Mouse (Mus musculus) megakaryocyte, embryonic 14.5 days (primary cell): ENCODE results near the gene Psmd8. TPM values are rescaled to one million over a fixed set of nuclear protein-coding genes. Genes with fewer than 3 reads are reported as not detected.
A peak's percentile ranks its signal among the peaks of the same experiment; 100 is the strongest.
"Not testable (repeated sequence)": the region's sequence is repeated elsewhere in the genome, so short reads cannot be mapped to it uniquely, and the experiment has no call there.

Experiments used
- H3K27me3 ChIP-seq: replicated peaks from 2 replicates; pipeline ENCODE3; 2012; ENCODE audit warnings: inconsistent platforms
- H3K36me3 ChIP-seq: replicated peaks from 2 replicates; pipeline ENCODE3; 2012; ENCODE audit warnings: low read length, inconsistent platforms, mixed read lengths
- H3K4me1 ChIP-seq: 2 replicates; pipeline ENCODE4 v1.6.1; 2012; ENCODE audit warnings: inconsistent platforms
- H3K4me3 ChIP-seq: replicated peaks from 2 replicates; pipeline ENCODE3; 2012; ENCODE audit warnings: moderate library complexity, mild to moderate bottlenecking, inconsistent platforms
- H3K9me3 ChIP-seq: 2 replicates; pipeline ENCODE4 v1.6.1; 2012; ENCODE audit warnings: inconsistent platforms
- FLI1 ChIP-seq: IDR thresholded peaks from 2 replicates; pipeline ENCODE4 v1.6.1; 2012; ENCODE audit warnings: low read length, inconsistent platforms, mixed read lengths
- GATA1 ChIP-seq: IDR thresholded peaks from 3 replicates; pipeline ENCODE4 v1.6.1; 2012; ENCODE audit warnings: mixed read lengths, low read length, inconsistent platforms, borderline replicate concordance
- polyA plus RNA-seq: library from polyadenylated mRNA; stranded (reverse); fragments of >175 nt; gene quantifications from 2 replicates; pipeline ENCODE4 v1.2.3, GENCODE M21; 2012; ENCODE audit warnings: low replicate concordance; ENCODE audit not compliant: insufficient read depth

Psmd8 gene
- polyA plus RNA-seq, 1 experiment: 177 TPM

DNA sequence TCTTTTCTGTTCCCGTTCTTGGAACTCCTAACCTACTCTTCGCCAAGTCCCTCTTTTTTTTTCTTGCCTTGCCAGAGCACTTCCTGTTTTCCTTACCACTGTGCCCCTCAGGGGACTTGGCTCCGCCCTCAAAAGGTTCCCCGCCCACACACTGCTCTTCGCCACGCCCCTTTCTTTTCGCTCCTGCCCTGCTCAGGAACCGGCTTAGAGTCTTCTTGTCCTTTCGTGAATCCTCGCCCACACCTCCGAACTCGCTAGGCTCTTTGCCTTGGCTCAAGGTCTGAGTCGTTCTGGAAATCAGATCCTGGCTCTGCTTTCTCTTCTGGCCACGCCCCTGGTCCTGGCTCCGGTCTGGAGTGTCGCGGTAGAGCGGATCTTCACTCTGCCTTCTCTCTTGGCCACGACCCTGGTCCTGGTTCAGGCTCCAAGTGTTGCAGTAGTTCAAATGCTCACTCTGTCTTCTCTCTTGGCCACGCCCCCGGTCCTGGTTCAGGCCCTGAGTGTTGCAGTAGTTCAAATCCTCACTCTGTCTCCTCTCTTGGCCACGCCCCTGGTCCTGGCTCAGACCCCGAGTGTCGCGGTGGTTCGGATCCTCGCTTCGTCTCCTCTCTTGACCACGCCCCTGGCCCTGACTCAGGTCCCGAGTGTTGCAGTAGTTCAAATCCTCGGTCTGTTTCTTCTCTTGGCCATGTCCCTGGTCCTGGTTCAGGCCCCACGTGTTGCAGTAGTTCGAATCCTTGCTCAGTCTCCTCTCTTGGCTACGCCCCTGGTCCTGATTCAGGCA lies 31.1 kb upstream of the Psmd8 start:
- no peak for TF ChIP-seq FLI1
- TF ChIP-seq GATA1: no peak
- peaks cover 35% of the 10 kb centered on the region for H3K9me3 ChIP-seq
- H3K36me3 ChIP-seq: peaks cover 18% of the 10 kb centered on the region
- peaks cover 30% of the 10 kb centered on the region for H3K4me1 ChIP-seq
- peak overlapping the region; percentile 93 for H3K4me3 ChIP-seq
- no peaks in the 10 kb centered on the region for H3K27me3 ChIP-seq

DNA sequence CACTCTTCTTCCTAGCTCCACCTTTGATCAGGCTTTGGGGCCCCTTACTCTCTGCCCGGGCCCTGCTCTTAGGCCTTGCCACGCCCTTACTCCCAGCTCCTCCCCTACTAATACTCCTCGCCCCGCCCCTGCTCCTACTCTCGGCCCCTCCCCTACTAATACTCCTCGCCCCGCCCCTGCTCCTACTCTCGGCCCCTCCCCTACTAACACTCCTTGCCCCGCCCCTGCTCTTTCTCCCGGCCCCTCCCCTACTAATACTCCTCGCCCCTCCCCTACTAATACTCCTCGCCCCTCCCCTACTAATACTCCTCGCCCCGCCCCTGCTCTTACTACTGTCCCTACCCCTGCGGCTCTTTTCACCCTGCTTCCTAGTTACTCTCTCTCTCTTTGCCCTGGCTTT lies 30.5 kb upstream of the Psmd8 start:
- peak overlapping the region; percentile 93 for H3K4me3 ChIP-seq
- H3K9me3 ChIP-seq: peaks cover 33% of the 10 kb centered on the region
- H3K36me3 ChIP-seq: peaks cover 13% of the 10 kb centered on the region
- H3K27me3 ChIP-seq: not testable (repeated sequence)
- peaks cover 29% of the 10 kb centered on the region for H3K4me1 ChIP-seq

GRCm38 (mm10) chr7:29202577-29202976 lies 22.1 kb upstream of the Psmd8 start:
- TF ChIP-seq GATA1 (no peak), FLI1 (no peak)
- H3K27me3 ChIP-seq: peaks cover 10% of the 10 kb centered on the region
- H3K4me3 ChIP-seq: no peak overlapping the region
- no peaks in the 10 kb centered on the region for H3K9me3 ChIP-seq
- H3K36me3 ChIP-seq: no peaks in the 10 kb centered on the region
- H3K4me1 ChIP-seq: 0 out of 2 replicates have a peak, but pooled peaks cover 4% of the 10 kb centered on the region

GRCm38 (mm10) chr7:29194230-29194629 lies 13.7 kb upstream of the Psmd8 start:
- not testable (repeated sequence) for H3K36me3 ChIP-seq, H3K9me3 ChIP-seq, H3K27me3 ChIP-seq, H3K4me1 ChIP-seq, H3K4me3 ChIP-seq

DNA sequence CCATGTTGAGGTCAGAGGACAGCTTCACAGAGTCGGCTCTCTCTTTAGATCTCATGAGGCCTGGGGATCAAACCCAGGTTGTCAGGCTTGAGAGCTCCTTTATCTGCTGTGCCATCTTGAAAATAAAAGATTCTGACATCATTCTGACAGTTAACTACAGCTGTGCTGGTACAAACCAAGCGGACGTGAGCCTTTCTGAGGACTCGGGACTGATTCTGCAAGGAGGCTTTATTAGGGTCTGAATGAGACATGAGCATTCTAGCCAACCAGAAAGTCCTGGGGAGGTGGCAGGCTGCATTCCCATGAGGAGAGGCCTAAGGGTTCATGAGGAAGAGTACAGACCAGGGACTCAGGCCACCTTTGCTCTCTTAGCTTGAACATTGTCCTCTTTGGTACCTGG lies 822 bp upstream of the Psmd8 start:
- H3K9me3 ChIP-seq, H3K4me3 ChIP-seq, H3K27me3 ChIP-seq: not testable (repeated sequence)
- Histone ChIP-seq H3K36me3 (peaks cover 24% of the 10 kb centered on the region), H3K4me1 (peaks cover 29% of the 10 kb centered on the region)

DNA sequence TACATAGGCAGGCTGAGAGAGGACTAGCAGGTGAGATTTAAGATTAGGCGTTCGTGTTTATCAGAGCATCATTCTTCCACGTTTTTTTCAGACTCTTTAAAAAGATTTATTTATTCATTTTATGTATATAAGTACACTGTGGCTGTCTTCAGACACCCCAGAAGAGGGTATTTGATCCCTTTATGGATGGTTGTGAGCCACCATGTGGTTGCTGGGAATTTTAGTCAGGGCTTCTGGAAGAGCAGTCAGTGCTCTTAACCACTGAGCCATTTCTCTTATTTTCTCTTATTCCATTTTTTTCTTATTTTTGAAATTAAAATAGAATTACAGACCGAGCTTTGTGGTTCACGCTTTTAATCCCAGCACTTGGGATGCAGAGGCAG lies 344 bp upstream of the Psmd8 start:
- TF ChIP-seq FLI1: no peak
- no peak for TF ChIP-seq GATA1
- Histone ChIP-seq H3K27me3 (no peaks in the 10 kb centered on the region), H3K36me3 (peaks cover 29% of the 10 kb centered on the region), H3K4me1 (peaks cover 34% of the 10 kb centered on the region), H3K9me3 (no peaks in the 10 kb centered on the region), H3K4me3 (peak overlapping the region; percentile 95)

GRCm38 (mm10) chr7:29179323-29179722 lies 1.2 kb downstream of the Psmd8 start:
- peaks cover 45% of the 10 kb centered on the region for H3K4me1 ChIP-seq
- TF ChIP-seq FLI1 (no peak), GATA1 (no peak)
- peak overlapping the region; percentile 95 for H3K4me3 ChIP-seq
- H3K9me3 ChIP-seq: no peaks in the 10 kb centered on the region
- H3K27me3 ChIP-seq: no peaks in the 10 kb centered on the region
- peaks cover 44% of the 10 kb centered on the region for H3K36me3 ChIP-seq

GRCm38 (mm10) chr7:29178106-29178505 lies 2.4 kb downstream of the Psmd8 start:
- peaks cover 53% of the 10 kb centered on the region for H3K4me1 ChIP-seq
- TF ChIP-seq FLI1: no peak
- no peak for TF ChIP-seq GATA1
- no peaks in the 10 kb centered on the region for H3K27me3 ChIP-seq
- no peaks in the 10 kb centered on the region for H3K9me3 ChIP-seq
- peak overlapping the region; percentile 62 for H3K4me3 ChIP-seq
- H3K36me3 ChIP-seq: peaks cover 56% of the 10 kb centered on the region

- Histone ChIP-seq H3K4me1 (peaks cover 80% of the 10 kb centered on the region), H3K27me3 (peaks cover 2% of the 10 kb centered on the region), H3K4me3 (peak overlapping the region; percentile 33), H3K9me3 (no peaks in the 10 kb centered on the region), H3K36me3 (peaks cover 59% of the 10 kb centered on the region)
- TF ChIP-seq GATA1 (no peak), FLI1 (no peak)
Observed at GRCm38 (mm10) chr7:29172390-29173016, 8.0 kb downstream of the Psmd8 start.

DNA sequence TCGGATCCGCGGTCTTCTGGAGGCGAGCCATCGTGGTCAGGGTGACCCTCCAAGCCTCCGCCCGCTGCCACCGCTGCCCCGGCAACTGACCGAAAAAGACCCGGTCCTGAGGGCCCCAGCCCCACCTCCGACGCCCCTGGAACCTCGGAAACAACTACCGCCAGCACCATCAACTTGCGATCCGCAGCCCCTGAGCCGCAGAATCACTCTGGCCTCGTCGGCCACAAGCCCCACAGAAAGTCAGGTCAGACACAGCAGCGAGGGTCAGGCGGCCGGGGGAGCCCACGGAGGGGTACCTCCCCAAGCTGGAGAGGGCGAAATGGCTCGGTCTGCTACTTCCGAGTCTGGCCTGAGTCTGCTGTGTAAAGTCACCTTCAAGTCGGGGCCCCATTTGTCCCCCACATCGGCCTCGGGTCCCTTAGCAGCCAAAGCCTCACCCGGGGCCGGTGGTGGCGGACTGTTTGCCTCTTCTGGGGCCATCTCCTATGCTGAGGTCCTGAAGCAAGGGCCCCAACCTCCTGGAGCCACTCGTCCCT lies 8.9 kb downstream of the Psmd8 start:
- Histone ChIP-seq H3K4me1 (peaks cover 78% of the 10 kb centered on the region), H3K9me3 (no peaks in the 10 kb centered on the region), H3K27me3 (peaks cover 2% of the 10 kb centered on the region), H3K4me3 (peak overlapping the region; percentile 95), H3K36me3 (peaks cover 58% of the 10 kb centered on the region)
- TF ChIP-seq GATA1 (no peak), FLI1 (no peak)
